In genomic region chr5:145344941-145345340, GRCm38 (mm10) we compare ENCODE assay signal across 41 mouse cellular contexts. TPM values are rescaled to one million over a fixed set of nuclear protein-coding genes. Genes with fewer than 3 reads are reported as not detected.
DNase-seq lines count a peak whose midpoint lies in the region; ATAC-seq and TF ChIP-seq lines count a peak whose summit lies in the region.
"Had no signal": no experiment of that assay in that cellular context is flagged by ENCODE, and none has a peak within 500 bp of the region (broad histone marks: within the 10 kb centered on the region; RNA-seq: fewer than 3 reads in every experiment).

Gene Cyp3a57, plus strand, starts transcription at chr5:145345279.

- no peak for ATAC-seq in kidney, embryonic 14.5 days (ENCODE audit: low FRiP score, low TSS enrichment)
- ATAC-seq in liver, postnatal 0 days: peak; percentile 92
- no peak for ATAC-seq in midbrain, embryonic 14.5 days (ENCODE audit: low FRiP score, low TSS enrichment)
- ATAC-seq: activated CD4-positive, CD25-positive, alpha-beta regulatory T cell, adult 4 months; intestine, embryonic 16.5 days had no signal

- TF ChIP-seq EP300 in liver, postnatal 0 days (IDR thresholded peaks at IDR 0.05; ENCODE audit: low read depth): no peak

- 79% methylated on average over 1 of the region's 1 CpGs for WGBS in kidney, embryonic 14.5 days
- 67% methylated on average over 1 of the region's 1 CpGs for WGBS in liver, postnatal 0 days (ENCODE audit: insufficient replicate concordance)
- 94% methylated on average over 1 of the region's 1 CpGs for WGBS in midbrain, embryonic 14.5 days

- no peaks in the 10 kb centered on the region for H3K36me3 ChIP-seq in kidney, embryonic 14.5 days (ENCODE audit: control insufficient read depth, insufficient read depth, low read length)
- H3K36me3 ChIP-seq in liver, postnatal 0 days (replicated peaks; ENCODE audit: insufficient read depth, low read length): no peaks in the 10 kb centered on the region
- no peaks in the 10 kb centered on the region for H3K36me3 ChIP-seq in midbrain, embryonic 14.5 days (ENCODE audit: control insufficient read depth, insufficient read depth, low read length)
- H3K36me3 ChIP-seq: forebrain, embryonic 12.5 days; hindbrain, embryonic 13.5 days; limb, embryonic 13.5 days; neural tube, embryonic 12.5 days had no signal

- H3K4me1 ChIP-seq in kidney, embryonic 14.5 days (ENCODE audit: control insufficient read depth, insufficient read depth, low read length): no peaks in the 10 kb centered on the region
- H3K4me1 ChIP-seq in liver, postnatal 0 days (ENCODE audit: insufficient read depth): 0 out of 2 replicates have a peak, but pooled peaks cover 2% of the 10 kb centered on the region
- no peaks in the 10 kb centered on the region for H3K4me1 ChIP-seq in midbrain, embryonic 14.5 days (ENCODE audit: control insufficient read depth, insufficient read depth, low read length)
- H3K4me1 ChIP-seq: forebrain, embryonic 12.5 days; hindbrain, embryonic 13.5 days; limb, embryonic 13.5 days; neural tube, embryonic 12.5 days had no signal

- no peak within 1 kb of the TSS for H3K4me3 ChIP-seq in kidney, embryonic 14.5 days (ENCODE audit: low read length)
- no peak within 1 kb of the TSS for H3K4me3 ChIP-seq in liver, postnatal 0 days (ENCODE audit: low read depth, low read length)
- no peak within 1 kb of the TSS for H3K4me3 ChIP-seq in midbrain, embryonic 14.5 days (replicated peaks; ENCODE audit: low read depth, low read length)
- H3K4me3 ChIP-seq: erythroblast, embryonic 14.5 days; forebrain, embryonic 12.5 days; hindbrain, embryonic 13.5 days; limb, embryonic 13.5 days; myocyte; neural tube, embryonic 12.5 days had no signal

- no peak within 1 kb of the TSS for H3K4me2 ChIP-seq in kidney, embryonic 14.5 days (replicated peaks; ENCODE audit: low read depth, low read length)
- no peak within 1 kb of the TSS for H3K4me2 ChIP-seq in liver, postnatal 0 days (ENCODE audit: low read depth, low read length)
- no peak within 1 kb of the TSS for H3K4me2 ChIP-seq in midbrain, embryonic 14.5 days (ENCODE audit: low read length)
- H3K4me2 ChIP-seq: forebrain, embryonic 12.5 days; heart, embryonic 11.5 days; hindbrain, embryonic 13.5 days; limb, embryonic 13.5 days; midbrain, embryonic 11.5 days; neural tube, embryonic 12.5 days had no signal

- H3K9ac ChIP-seq in kidney, embryonic 14.5 days (ENCODE audit: low read depth, low read length): no peak within 1 kb of the TSS
- H3K9ac ChIP-seq in liver, postnatal 0 days (replicated peaks): no peak within 1 kb of the TSS
- no peak within 1 kb of the TSS for H3K9ac ChIP-seq in midbrain, embryonic 14.5 days (replicated peaks; ENCODE audit: low read length)
- H3K9ac ChIP-seq: forebrain, embryonic 12.5 days; hindbrain, embryonic 13.5 days; limb, embryonic 13.5 days; neural tube, embryonic 12.5 days had no signal

- no peaks in the 10 kb centered on the region for H3K27me3 ChIP-seq in kidney, embryonic 14.5 days (ENCODE audit: control insufficient read depth, insufficient read depth, low read length)
- H3K27me3 ChIP-seq in liver, postnatal 0 days (ENCODE audit: insufficient read depth, low read length): no peaks in the 10 kb centered on the region
- H3K27me3 ChIP-seq in midbrain, embryonic 14.5 days (ENCODE audit: control insufficient read depth, insufficient read depth, low read length): no peaks in the 10 kb centered on the region
- H3K27me3 ChIP-seq: forebrain, embryonic 12.5 days; hindbrain, embryonic 13.5 days; limb, embryonic 13.5 days; neural tube, embryonic 12.5 days had no signal

- DNase-seq in heart, adult 11 months: peak; percentile 46
- no peak for DNase-seq in heart, postnatal 4 days
- peak; percentile 2 to 5 for DNase-seq in kidney, postnatal 36 days
- peak; percentile 0 for DNase-seq in lung, postnatal 36 days
- no peak for DNase-seq in lung, postnatal 14 days
- peak; percentile 24 for DNase-seq in liver, postnatal 0 days
- no peak for DNase-seq in midbrain, embryonic 14.5 days
- DNase-seq: adrenal gland, adult 2 months; adrenal gland, postnatal 36 days; cerebellum, adult 18-20 months; cerebellum, postnatal 14 days; gastrocnemius, postnatal 14 days; heart, adult 18-20 months; heart, postnatal 36 days; kidney, postnatal 25 days; lung, adult 2 months; lung, postnatal 10 days; right cerebral cortex, adult 18-20 months; spleen, adult 18-20 months; thymus, postnatal 14 days had no signal

- H3K9me3 ChIP-seq in kidney, embryonic 14.5 days (ENCODE audit: control insufficient read depth, low read length): no peaks in the 10 kb centered on the region
- no peaks in the 10 kb centered on the region for H3K9me3 ChIP-seq in liver, postnatal 0 days (ENCODE audit: low read length)
- 0 out of 2 replicates have a peak, but pooled peaks cover 2% of the 10 kb centered on the region for H3K9me3 ChIP-seq in midbrain, embryonic 14.5 days (ENCODE audit: control insufficient read depth, low read length)

- no peak within 1 kb of the TSS for H3K27ac ChIP-seq in kidney, embryonic 14.5 days (ENCODE audit: low read depth, low read length)
- H3K27ac ChIP-seq in liver, postnatal 0 days (ENCODE audit: low read depth): peak within 1 kb of the TSS; percentile 76
- H3K27ac ChIP-seq in midbrain, embryonic 14.5 days (replicated peaks; ENCODE audit: low read depth, low read length): no peak within 1 kb of the TSS
- H3K27ac ChIP-seq: forebrain, embryonic 12.5 days; hindbrain, embryonic 13.5 days; limb, embryonic 13.5 days; neural tube, embryonic 12.5 days had no signal

- TF ChIP-seq CTCF in liver, postnatal 0 days (IDR thresholded peaks at IDR 0.05; ENCODE audit: low read depth): no peak

RNA-seq across cellular contexts. Expression of gene Cyp3a57, which starts in this region (rescaled TPM):
- total RNA-seq in heart, postnatal 4 days (2021): not detected
- not detected in 2 replicates for polyA plus RNA-seq in kidney, embryonic 14.5 days (2014; fragmentation: Nextera tagmentation; extraction: Ambion mirVana)
- 1.0 and 1.2 TPM in 2 replicates for polyA plus RNA-seq in liver, postnatal 0 days (2015; fragmentation: Nextera tagmentation; extraction: Ambion mirVana)
- not detected in 2 replicates for polyA plus RNA-seq in midbrain, embryonic 14.5 days (2014; fragmentation: Nextera tagmentation; extraction: Ambion mirVana)
- total RNA-seq: adrenal gland, adult 2 months; adrenal gland, postnatal 36 days; CH12.LX; ES-E14; gastrocnemius, postnatal 14 days; heart, adult 18-20 months; heart, postnatal 36 days; layer of hippocampus, postnatal 25 days; megakaryocyte, adult 5-6 weeks; midbrain, postnatal 0 days had no signal
- polyA plus RNA-seq: activated CD4-positive, CD25-positive, alpha-beta regulatory T cell, adult 4 months; adrenal gland, adult 2 months; brain, embryonic 14.5 days; C2C12; embryonic facial prominence, embryonic 14.5 days; erythroblast, embryonic 14.5 days; forebrain, embryonic 12.5 days; heart, embryonic 11.5 days; heart, embryonic 16.5 days; hindbrain, embryonic 13.5 days; intestine, embryonic 16.5 days; limb, embryonic 13.5 days; lung, adult 2 months; midbrain, embryonic 11.5 days; midbrain, postnatal 0 days; myocyte; neural tube, embryonic 12.5 days; stomach, embryonic 16.5 days had no signal

Comparison
In these comparisons a context has a peak if more than half of its experiments do, and no peak if none do; other contexts are left out.
1. DNase-seq: peak in heart, adult 11 months (single experiment), kidney, postnatal 36 days (2 of 2), lung, postnatal 36 days (single experiment) and liver, postnatal 0 days (single experiment); none in heart, postnatal 4 days (single experiment), lung, postnatal 14 days (single experiment) and midbrain, embryonic 14.5 days (single experiment).